Mouse (Mus musculus) right cerebral cortex, postnatal 10 days (tissue): ENCODE measurements around the gene Csta1.

Experiments
- DNase-seq, 2 experiments: peaks; one replicate each; pipeline ENCODE4 v3.0.0; 2021; ENCODE audit warnings: low spot score in 2 of 2

Csta1 gene

GRCm38 (mm10) chr16:36071071-36071449, 60.0 kb downstream of the Csta1 start:
- no peak for DNase-seq
